Mouse (Mus musculus) erythroid progenitor cell, adult 5-6 weeks (primary cell): ENCODE measurements around the gene Lrrc46. TPM values are rescaled to one million over a fixed set of nuclear protein-coding genes. Genes with fewer than 3 reads are reported as not detected.

Source experiments
- ATAC-seq: replicated peaks from 2 replicates; pipeline ENCODE4 v1.8.0; 2016; ENCODE audit warnings: moderate number of reproducible peaks, mild to moderate bottlenecking, moderate TSS enrichment, inconsistent platforms; ENCODE audit not compliant: poor library complexity, low FRiP score, severe bottlenecking
- total RNA-seq, 2 experiments: library from RNA; stranded (forward) in 1 of 2; stranded (reverse) in 1 of 2; fragments of 150-400 nt in 1 of 2; fragments of 186-747, 209-891 nt in 1 of 2; gene quantifications; 2 replicates each; pipeline versions ENCODE4 v1.2.3 to v1.2.4; 2015 to 2017; ENCODE audit warnings: low replicate concordance in 2 of 2

Lrrc46 gene
- total RNA-seq, 2 experiments from 2014 or later, result not detected

DNA sequence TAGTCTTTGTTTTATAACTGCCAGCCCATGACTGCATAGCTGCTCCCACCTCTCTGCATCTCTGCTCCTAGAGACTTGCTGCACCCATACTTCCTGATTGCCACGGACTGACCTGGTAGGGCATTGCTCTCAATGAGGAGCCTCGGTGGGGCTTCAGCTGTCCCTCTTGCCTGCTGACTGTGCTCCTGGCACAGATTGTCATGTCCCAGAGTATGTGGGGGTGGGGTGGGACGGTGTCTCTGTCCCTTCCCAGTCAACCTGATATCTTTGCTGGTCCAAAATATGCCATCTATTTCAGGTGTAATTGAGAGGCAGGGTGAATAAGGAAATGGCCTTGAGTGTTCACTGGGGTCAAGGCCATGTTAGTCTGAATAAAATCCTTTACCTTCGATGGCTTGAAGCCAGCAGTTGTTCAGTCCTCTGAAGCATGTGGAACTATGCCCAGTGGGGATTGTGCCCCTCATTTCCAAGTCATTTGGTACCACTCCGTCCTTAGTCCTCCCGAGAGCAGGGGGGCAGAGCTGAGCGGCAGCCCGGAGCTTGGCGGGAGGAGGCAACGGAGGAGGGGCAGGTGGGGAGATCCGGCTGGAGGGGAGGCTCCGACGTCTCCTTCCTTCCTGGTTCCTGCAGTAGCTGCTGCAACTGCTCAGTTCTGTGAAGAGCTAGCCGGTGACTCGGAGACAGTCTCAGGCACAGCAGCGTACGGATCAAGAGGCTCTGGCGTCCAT, 9.2 kb upstream of the Lrrc46 start, which contains the start of gene Osbpl7:
Gene Osbpl7, plus strand, starts transcription at position 413 of the 728 bp plus-strand sequence.
- ATAC-seq, result 0 out of 2 replicates have a peak, but pooled peaks have one; percentile 15

DNA sequence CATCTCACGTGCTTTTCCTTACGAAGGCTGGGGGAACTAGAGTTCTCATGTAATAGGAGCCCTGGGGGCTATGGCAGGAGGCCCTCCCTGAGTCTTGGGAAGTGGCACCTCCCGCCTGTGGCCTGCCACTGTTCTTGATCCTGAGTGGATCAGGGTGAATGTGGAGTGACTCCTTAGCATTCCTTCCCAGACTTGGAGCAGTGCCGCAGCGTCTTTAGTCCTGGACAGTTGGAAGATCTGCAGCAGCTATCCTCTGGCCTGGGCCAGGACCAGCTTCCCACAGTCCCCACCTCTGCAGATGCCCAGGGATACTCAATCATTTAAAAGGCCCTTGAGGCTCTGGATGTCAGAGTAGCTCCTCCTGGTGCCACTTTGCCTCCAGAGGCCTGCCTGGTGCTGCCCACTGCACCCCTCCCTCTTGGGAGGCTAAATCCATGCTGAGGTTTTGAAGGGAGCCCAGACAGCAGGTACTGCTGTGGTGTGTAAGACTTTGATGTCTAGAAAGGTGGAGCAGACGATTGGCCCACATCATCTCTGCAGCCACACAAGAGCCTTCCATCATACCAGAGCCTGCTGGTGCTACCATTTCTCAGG, 8.4 kb upstream of the Lrrc46 start:
- no peak for ATAC-seq

DNA sequence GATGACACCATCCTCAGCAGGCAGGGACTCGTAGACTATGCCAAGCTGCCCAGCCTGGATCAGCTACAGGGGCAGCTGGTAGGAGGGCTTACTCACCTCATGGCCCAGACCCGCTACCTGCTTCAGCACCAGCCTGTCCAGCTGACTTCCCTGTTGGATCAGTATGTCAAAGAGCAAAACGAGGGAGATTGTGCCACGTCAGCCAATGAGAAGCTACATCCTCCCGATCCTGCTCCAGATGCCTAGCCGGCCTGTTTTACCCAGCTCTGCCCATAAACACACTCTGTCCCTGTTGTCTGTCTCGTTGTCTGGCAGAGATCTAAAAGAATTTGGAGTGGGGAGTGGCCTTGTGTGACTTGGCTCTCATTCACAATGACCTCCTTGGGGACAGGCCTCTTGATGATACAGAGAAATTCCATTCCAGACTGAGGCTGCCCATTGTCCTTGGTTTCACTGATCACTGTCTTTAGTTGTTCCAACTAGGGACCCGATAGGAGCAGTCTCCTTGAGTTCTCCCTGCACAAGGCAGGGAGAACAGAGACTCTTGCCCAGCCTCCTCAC, 7.0 kb upstream of the Lrrc46 start:
- no peak for ATAC-seq

DNA sequence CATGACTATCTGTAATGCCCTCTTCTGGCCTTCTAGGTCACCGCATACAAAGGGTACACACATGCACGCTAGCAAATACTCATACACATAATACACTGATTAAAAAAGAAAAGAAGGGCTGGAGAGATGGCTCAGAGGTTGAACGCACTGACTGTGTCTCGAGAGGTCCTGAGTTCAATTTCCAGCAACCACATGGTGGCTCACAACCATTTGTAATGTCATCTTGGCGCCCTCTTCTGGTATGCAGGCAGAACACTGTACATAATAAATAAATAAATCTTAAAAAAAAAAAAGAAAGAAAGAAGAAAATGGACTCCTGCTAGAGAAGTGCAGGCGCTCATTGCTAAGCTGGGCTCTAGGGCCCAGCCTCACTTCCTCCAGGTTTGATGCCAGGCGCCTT, 4.7 kb upstream of the Lrrc46 start:
- ATAC-seq, result no peak

DNA sequence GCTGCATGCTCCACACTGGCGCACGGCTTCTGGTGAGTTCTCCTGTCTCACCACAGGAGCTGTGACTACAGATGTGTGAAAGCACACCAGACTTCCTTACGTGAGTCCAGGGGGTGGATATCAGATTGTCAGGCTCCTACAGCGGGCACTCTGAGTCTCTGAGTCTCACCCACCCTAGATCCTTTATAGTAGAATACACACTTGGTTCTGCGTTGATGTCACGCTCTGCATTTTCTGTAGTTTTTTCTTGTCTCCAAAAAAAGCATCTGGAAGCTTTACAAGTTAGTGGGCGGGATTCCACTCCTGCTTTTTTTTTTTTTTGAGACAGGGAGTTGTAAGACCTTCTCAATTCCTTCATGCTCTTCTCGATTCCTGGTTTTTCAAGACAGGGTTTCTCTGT, 3.7 kb upstream of the Lrrc46 start:
- ATAC-seq, result no peak

DNA sequence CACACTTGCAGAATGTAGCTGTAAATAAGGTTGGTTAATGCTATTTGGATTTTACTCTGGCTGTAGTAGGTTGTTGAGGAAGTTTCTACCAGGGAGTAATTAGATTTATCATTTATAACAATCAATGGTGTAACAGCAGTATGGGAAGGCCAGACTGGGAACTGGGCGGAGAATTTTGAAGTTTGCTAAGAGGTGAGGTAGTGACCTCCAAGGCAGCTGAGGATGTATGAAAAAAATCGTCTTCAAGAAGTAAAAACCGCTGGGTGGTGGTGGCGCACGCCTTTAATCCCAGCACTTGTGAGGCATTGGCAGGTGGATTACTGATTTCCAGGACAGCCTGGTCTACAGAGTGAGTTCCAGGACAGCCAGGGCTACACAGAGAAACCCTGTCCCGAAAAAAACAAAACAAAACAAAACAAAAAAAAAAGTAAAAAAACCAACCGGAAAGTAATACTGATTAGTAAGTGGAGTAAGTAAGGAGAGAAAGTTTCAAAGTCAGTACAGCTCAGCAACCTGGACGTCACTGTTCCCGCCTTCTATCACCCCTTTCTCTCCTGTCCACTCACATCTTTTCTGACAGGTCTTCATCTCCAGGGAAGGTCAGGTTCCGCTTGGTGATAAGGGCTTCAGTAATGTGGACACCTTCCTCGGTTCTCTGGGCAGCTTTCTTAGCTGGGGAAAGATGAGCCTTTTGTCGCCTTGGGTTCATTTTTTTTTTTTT, 746 bp downstream of the Lrrc46 start:
- peak; percentile 41 for ATAC-seq

DNA sequence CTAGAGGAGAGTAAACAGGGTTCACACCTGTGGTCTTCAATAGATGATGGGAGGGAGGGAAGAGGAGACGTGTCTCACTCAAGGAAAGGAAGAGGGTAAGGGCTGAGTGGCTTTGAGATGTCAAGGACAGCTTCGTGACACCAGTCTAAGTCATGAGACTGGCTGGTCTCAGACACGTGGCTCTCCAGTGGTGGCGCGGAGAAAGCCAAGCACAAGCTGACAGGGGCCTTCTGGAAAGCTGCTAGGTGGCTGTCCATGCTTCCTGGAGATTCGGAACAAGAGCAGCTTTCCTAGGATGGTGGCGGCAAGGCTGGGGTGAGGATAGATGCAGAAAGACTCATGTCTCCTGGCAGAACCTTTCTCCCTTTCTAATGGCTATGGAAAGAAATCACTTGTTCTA, 2.3 kb downstream of the Lrrc46 start:
- no peak for ATAC-seq

DNA sequence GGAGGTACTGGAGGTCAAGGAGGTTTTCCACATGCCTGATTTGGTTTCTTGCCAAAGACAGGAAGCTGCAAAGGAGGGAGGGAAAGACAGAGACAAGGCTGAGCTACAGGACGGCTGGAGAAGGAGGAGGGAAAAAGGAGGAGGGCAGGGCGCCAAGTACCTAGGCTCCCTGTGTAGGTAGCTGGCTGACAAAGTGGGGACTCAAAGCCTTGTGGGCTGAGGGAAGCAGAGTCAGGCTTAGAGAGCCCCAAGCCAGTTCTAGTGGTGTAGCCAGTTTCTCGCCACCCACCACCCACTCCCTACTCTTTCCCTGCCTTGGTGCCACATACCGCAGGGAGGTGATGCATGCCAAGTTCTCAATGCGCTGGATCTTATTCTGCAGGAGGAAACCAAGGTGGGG, 5.1 kb downstream of the Lrrc46 start:
- no peak for ATAC-seq

DNA sequence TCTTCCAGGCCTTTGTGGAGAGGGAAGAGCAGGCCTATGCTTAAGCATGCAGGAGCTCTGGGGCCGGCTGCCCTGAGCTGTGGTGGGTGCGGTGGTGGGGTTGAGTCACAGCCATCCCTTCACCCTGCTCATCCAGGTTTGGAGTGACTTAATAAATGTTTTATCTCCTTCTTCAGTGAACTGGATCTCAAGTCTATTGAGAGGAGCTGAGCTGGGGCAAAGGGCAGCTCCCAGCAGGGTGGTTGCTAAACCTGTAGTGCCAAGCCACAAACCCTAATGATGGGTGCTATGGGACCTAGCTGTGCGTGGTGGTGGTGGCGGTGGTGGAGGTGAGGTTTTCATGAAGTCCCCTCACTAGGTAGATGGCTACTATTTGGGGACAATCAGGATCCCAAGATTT, 7.4 kb downstream of the Lrrc46 start:
- no peak for ATAC-seq

DNA sequence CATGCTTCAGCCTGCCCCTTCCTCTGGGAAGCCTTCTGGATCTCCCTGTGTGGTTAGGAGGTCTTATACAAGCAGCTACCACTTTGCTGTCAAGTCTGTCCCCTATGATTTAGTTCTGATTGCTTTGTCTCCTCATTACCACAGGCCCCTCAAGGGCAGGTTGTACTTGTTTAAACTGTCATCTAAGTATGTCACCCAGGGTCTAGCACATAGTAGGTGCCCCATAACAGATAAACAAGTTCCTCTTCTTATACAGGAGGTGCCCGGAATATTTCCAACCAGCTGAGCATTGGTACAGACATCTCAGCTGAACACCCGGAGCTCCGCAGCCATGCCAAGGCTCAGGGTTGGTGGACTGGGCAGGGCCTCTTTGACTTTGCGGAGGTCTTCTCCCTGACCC, 8.7 kb downstream of the Lrrc46 start:
- no peak for ATAC-seq

DNA sequence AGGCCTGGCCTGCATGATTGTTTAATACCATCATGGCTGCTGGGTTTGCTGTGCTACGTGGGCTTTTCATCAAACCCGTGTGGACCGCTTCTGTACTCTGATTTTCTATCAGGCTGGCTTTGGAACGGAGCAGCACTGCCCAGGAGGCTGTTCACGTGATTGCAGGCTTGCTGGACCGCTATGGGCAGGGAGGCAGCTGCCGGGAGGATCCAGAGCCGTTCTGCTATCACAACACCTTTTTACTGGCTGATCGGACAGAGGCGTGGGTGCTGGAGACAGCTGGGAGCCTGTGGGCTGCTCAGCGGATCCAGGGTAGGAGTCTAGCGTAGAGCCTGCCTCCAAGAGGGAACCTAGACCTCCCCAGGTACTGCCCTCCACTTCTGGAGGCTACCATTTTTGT, 9.2 kb downstream of the Lrrc46 start:
- no peak for ATAC-seq

DNA sequence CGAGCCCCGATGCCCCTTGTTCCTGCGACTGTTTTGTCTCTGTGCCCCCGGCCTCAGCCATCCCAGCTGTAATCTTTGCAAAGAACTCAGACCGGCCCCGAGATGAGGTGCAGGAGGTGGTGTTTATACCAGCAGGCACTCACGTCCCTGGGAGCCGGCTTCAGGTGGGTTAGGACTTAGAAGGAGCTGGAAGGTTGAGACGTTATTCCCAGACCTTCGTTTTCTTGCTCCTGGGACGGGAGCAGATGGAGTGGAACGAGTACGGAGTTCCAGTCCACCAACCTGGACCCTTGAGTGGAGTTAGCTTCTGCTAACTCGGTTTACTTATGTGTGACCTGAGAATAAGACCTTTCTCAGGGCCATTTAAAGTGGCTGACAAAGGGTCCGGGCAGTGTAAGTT, 10.8 kb downstream of the Lrrc46 start:
- no peak for ATAC-seq

DNA sequence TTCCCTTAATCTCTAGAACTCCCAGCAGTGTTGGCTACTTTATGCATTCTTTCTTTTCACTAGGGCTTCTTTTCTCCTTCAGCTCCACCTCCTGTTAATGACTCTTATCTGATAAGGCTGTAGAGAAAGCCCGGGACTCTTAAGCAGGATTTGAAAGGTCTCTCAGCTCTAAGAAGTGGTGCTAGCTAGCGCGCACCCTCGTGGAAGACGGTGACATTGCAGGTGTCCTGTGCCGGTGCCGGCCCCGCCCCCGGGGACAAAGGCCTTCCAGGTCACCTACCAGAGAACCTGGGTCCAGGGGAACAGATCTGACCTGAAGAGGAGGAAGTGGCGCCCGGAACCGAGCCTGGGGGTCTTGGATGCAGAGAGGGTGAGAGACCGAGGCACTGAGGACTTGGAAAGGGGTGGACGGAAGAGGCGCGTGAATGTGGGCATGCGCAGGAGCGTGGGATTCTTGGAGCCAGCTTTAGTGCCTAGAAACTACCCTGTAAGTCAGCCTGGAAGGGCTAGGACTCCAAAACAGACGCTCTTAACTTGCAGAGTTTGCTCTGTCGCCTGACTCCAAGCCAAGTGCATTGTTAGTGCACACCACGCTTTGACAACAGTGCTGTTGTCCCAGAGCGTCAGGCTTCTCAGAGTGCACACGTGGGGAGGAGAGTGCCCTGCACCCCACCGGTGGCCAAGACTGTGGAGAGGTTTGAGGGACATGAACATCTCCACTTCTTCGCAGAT, 11.4 kb downstream of the Lrrc46 start, which contains the start of gene Scrn2:
Gene Scrn2, plus strand, starts transcription at position 253 of the 732 bp plus-strand sequence.
- ATAC-seq, result peak; percentile 82

DNA sequence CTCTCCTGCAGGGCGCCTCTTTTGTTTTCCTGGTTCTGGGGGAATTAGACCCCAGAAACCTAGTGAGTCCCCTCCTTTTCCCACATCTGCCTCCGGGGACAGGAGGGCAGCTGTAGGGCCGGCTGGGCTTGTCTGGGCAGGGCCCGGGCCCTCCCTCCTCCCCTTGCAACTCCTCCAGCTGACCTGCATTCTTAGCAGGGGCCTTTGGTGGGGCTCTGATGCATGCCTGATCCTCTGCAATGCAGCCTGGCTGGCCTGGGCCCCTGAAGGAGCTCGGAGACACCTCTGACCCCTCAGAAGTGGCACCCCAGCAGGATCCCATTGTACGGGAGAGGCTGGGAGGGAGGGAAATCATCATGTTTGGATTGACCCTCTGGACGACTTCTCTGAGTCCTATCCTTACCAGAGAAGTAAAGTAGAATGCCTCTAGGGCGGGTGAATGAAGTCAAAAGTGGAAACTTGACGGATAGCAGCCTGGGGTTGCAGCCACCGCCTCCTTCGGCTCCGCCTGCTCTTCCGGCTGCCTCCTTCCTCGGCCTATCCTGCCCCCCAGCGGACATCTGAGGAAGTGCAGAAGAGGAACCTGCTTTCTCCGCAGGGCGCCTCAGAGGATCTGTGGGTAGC, 15.4 kb downstream of the Lrrc46 start:
- ATAC-seq, result peak; percentile 75

DNA sequence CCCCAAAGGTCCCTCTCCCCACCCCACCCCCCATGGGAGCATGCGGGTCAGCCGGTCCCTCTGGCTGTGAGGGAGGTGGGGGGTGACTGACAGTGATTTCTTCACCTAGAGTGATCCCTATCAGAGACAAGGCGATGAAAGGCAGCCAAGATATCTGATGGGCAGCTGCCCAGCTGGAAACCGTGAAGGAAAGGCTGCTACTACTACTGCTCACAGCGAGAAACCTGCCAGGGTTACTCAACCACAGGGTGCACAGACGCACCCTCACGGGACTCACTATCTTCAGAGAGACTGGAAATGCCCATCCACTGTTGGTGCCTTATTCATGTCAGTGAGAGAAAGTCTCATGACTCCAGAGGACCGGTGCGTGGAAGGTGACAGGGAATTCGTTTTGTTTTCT, 16.2 kb downstream of the Lrrc46 start:
- no peak for ATAC-seq

DNA sequence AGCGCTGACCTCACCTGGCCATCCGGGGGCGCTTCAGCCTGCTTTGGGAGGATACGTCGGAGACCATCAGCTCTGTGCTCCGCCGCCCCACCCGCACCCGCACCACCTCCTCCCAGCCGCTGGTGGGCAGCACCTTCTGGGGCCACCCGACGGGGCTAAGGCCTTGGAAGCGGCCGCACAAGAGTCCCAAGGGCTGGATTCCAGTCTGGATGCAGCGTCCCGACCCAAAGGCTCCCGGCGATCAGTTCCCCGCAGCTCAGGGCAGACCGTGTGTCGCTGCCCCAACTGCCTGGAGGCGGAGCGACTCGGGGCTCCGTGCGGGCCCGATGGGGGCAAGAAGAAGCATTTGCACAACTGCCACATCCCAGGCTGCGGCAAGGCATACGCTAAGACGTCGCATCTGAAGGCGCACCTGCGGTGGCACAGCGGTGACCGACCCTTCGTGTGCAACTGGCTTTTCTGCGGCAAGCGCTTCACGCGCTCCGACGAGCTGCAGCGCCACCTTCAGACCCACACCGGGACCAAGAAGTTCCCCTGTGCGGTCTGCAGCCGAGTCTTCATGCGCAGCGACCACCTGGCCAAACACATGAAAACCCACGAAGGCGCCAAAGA, 19.2 kb downstream of the Lrrc46 start:
- ATAC-seq, result 0 out of 2 replicates have a peak, but pooled peaks have one; percentile 26

DNA sequence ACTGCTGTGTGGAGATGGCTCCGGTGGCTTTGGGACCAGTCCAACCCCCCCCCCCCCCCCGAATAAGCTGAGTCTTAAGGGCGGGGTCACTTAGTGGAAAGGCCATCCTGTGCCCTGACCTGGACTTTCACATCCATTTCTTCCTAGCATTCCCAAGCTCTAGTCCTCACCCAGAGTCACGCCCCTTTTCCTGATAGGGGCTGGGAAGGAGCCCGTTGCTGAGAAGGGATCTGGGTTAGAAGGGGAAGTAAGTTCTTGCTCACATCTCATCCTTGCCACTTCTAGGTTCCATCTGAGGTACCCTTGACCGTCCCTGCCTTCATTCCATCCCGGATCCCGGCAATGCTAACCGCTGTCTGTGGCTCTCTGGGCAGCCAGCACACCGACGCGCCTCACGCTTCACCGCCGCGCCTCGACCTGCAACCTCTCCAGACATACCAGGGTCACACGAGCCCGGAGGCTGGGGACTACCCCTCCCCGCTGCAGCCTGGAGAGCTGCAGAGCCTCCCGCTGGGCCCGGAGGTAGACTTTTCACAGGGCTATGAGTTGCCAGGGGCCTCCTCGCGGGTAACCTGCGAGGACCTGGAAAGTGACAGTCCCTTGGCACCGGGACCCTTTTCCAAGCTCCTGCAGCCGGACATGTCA, 20.0 kb downstream of the Lrrc46 start:
- ATAC-seq, result no peak

DNA sequence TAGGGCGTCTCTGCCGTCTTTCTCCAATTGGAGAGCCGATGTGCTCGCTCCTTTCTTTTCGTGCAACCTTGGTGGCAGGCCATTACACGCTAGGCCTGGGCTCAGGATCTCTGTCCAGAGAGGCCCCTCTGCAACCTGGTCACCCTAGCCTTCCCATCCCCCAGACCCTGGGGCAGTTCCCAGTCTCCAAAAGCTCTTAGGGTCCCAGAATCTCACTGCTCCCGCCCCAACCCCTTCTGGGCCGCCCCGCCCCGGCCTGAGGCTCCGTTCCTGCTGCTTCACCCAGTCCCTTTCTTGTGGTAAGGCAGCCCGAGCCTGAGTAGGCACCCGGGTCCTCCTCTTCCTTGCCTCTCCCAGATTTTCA, 21.9 kb downstream of the Lrrc46 start:
- no peak for ATAC-seq
